Mouse (Mus musculus) cerebellum, adult 2 months (tissue): ENCODE measurements around the gene Praf2.

Experiments
- CTCF ChIP-seq: fragments of 200-500 bp; IDR thresholded peaks from 2 replicates; pipeline ENCODE4 v1.5.1; 2011; ENCODE audit warnings: low read depth, mild to moderate bottlenecking, control low read depth, low read length, moderate library complexity, borderline replicate concordance; ENCODE audit not compliant: insufficient read depth
- POLR2A ChIP-seq: fragments of 200-500 bp; IDR thresholded peaks from 2 replicates; pipeline ENCODE4 v1.6.1; 2011; ENCODE audit warnings: low read length, control low read depth, borderline replicate concordance; ENCODE audit not compliant: insufficient read depth

GRCm38 (mm10) chrX:7769302-7770017 is 41.2 kb downstream of the Praf2 start:
- TF ChIP-seq CTCF (no peak), POLR2A (no peak)
